Mouse (Mus musculus): Measurements from ENCODE around the gene Mast3.

Mast3 gene

DNA sequence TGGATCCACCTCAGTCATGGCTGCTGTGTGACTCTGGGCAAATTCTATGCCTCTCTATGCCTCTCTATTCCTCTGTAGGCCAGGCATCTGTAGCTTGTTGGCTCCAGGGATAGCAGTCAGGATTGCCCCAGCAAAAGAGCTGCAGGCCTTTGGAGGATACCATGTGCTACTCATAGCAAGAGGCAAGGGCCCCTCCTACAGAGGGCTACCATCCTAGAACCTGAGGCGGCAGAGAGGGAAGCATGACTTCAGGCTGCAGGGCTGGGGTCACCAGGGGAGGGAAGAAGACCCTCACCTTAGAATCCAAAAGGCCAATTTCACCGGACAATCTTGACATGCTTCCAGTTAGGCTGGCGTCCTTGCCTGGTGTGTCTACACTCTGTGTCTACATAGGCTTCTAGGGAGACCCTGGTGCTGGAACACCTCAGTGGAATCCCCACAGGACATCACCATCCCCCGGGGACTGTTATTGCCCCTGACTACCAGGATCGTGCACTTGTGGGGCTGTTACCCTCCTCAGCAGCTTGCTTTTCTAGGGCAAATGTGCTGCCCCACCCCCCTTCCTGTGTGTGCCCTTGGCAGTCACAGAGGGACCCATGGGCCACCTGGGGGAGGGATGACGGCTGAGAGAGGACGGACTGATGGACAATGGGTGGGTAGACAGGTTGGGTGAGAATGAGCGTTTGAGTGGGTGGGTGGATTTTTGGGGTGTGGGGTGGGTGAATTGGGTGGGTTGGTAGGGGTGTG lies 4.3 kb upstream of the Mast3 start:
- in situ Hi-C loops (cut with MboI; ENCODE audit: low pct_unique_long_range_greater_than_20kb in 1 of 2, low sequenced_read_pairs in 2 of 2, unreplicated experiment in 1 of 2): no loop called here

- in situ Hi-C loops (cut with MboI; ENCODE audit: low pct_unique_long_range_greater_than_20kb in 1 of 2, low sequenced_read_pairs in 2 of 2, unreplicated experiment in 1 of 2): no loop called here
Observed at GRCm38 (mm10) chr8:70808239-70808638, 3.4 kb upstream of the Mast3 start, which contains the start of gene Il12rb1. Gene Il12rb1, plus strand, starts transcription at chr8:70808449.

DNA sequence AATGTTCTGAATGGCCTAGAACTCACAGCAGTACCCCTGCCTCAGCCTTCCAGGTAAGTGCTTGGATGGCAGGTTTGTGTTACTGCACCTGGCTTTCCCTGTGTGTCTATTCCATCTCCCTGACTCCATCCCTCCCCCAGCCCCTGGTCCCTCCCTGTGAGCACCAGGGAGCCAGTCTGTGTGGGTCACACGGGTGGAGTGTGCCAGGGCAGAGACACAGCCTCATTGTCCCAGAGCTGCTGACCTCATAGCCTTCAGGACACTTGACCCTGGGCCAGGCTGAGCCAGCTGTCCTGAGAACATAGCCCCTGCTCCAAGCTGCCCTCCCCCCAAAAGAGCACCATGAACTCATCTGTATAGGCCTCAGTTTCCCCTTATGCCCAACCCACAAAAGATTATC lies 2.5 kb upstream of the Mast3 start:
- in situ Hi-C loops (cut with MboI; ENCODE audit: low pct_unique_long_range_greater_than_20kb in 1 of 2, low sequenced_read_pairs in 2 of 2, unreplicated experiment in 1 of 2): no loop called here

DNA sequence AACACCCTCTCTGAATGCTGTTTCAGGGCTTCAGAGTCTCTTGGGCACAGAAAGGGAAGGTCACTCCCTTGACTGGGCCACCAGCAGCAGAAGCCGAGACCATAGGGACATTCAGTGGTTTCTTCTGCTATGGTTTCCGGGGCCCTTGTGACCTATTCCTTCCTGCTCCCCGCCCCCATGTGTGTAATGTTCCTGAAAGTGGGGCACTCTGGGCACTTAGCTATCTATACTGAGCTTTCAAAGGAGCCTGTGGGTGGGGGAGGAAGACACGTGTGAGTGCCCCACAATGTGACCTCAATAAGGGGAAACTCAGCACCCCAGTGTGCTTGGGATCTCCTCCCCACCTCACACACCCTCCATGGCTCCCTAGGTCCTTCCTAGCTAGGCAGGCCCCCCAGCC lies 1.7 kb upstream of the Mast3 start:
- in situ Hi-C loops (cut with MboI; ENCODE audit: low pct_unique_long_range_greater_than_20kb in 1 of 2, low sequenced_read_pairs in 2 of 2, unreplicated experiment in 1 of 2): no loop called here

DNA sequence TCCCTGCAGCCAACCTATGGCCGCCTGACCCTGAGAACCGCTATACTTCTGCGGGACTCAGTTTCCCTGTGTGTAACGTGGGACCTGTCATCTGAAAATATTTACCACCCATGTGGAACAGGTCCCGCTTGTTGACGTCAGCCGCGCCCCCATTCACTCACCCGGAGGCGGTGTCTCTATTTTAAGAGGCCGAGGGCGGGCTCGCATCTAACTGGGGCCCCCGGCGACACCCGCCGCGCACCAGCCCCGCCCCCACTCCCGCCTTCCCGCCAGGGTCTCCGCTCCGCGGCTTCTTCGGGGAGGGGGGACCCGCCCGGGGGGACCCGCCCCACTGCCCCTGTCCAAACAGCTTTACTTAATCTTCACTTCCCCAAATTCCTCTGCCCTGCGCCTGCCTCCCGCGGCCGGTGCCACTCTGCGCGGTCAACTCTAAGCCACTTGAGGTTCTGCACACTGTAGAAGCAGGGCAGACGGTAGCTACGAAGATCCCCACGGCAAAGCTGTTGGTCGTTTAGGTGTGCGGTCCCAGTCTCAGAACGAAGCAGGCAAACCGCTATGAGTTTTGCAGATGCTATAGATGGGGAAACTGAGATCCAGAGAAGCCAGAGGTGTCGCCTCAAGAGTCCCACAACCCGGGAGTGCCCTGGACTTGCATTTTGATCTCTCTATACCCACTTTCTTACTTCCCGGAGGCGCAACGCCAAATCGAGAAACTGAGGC lies 933 bp downstream of the Mast3 start:
- in situ Hi-C loops (cut with MboI; ENCODE audit: low pct_unique_long_range_greater_than_20kb in 1 of 2, low sequenced_read_pairs in 2 of 2, unreplicated experiment in 1 of 2): no loop called here

- in situ Hi-C loops (cut with MboI; ENCODE audit: low pct_unique_long_range_greater_than_20kb in 1 of 2, low sequenced_read_pairs in 2 of 2, unreplicated experiment in 1 of 2): no loop called here
Observed at GRCm38 (mm10) chr8:70802786-70803510, 1.9 kb downstream of the Mast3 start.

- in situ Hi-C loops (cut with MboI; ENCODE audit: low pct_unique_long_range_greater_than_20kb in 1 of 2, low sequenced_read_pairs in 2 of 2, unreplicated experiment in 1 of 2): no loop called here
Observed at GRCm38 (mm10) chr8:70801830-70802229, 3.0 kb downstream of the Mast3 start.

DNA sequence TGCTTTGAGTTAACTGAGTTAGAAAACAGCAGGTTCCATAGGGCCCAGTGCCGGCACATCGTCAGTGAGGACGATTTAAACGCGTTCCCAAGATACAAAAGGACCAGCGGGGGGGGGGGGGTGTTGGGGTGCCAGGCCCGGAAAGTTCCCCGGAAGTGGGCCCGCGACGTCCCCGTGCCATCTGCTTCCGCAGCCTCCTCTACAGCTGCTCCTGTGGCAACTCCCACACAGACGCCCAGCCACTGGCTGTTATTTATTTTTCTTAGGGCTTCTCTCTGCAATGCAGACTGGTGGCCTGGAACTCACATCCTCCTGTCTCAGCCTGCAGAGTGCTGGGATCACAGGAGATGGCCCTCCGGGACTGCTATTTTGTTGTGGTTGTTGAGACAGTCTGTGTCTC lies 3.7 kb downstream of the Mast3 start:
- in situ Hi-C loops (cut with MboI; ENCODE audit: low pct_unique_long_range_greater_than_20kb in 1 of 2, low sequenced_read_pairs in 2 of 2, unreplicated experiment in 1 of 2): no loop called here

GRCm38 (mm10) chr8:70800648-70801047 lies 4.2 kb downstream of the Mast3 start:
- in situ Hi-C loops (cut with MboI; ENCODE audit: low pct_unique_long_range_greater_than_20kb in 1 of 2, low sequenced_read_pairs in 2 of 2, unreplicated experiment in 1 of 2): no loop called here

DNA sequence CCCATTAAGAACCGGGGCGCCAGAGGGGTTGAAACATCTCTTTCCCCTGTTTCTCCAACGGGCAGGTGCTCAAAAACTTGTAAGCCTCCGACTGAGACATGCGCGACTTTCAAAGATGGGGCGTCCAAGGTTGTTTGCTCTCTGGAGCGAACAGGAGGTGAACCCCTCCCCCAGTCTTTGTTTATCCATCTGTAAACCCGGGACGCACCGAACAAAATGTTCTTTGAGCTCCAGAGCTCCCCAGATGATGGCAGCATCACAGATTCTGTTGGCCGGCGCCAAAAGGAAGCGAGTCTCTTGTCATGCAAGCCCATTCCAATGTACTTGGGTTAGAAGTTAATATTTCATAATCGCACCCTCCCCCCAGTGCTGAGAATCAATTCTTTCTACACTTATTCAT lies 6.6 kb downstream of the Mast3 start:
- in situ Hi-C loops (cut with MboI; ENCODE audit: low pct_unique_long_range_greater_than_20kb in 1 of 2, low sequenced_read_pairs in 2 of 2, unreplicated experiment in 1 of 2): no loop called here

GRCm38 (mm10) chr8:70797081-70798070 lies 7.5 kb downstream of the Mast3 start:
- in situ Hi-C loops (cut with MboI; ENCODE audit: low pct_unique_long_range_greater_than_20kb in 1 of 2, low sequenced_read_pairs in 2 of 2, unreplicated experiment in 1 of 2): no loop called here

DNA sequence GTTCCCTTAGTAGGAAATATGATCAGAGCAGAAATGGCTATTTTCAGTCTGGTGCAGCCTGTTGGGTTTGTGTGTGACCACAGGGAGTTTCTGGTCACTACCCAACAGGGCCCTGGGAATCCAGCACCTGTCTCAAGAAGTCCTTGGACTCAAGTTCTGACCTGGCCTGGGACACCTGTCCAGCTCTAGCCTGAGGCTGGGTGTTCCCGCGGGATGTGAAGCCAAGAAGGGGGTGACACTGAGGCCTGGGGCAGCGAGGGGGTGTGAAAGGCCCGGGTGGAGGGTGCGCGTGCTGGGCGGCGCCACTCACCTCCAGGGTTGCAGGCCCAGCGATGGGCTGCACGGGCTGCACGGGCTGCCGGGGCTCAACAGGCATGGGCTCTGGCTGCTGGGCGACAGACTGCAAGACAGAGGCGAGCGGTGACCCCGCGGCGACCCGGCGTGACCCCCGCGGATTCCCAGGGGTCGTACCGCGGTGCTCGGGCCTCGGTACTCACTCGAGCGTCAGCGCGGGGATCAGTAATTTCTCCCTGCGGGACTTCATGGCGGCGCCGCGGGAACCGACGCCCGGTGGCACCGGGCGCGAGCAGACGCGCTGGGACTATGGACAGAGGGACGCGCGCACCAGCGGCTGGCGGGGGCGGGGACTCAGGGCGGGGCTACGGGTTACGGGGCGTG lies 8.3 kb downstream of the Mast3 start:
- in situ Hi-C loops (cut with MboI; ENCODE audit: low pct_unique_long_range_greater_than_20kb in 1 of 2, low sequenced_read_pairs in 2 of 2, unreplicated experiment in 1 of 2): no loop called here

GRCm38 (mm10) chr8:70795370-70795769 lies 9.5 kb downstream of the Mast3 start:
- in situ Hi-C loops (cut with MboI; ENCODE audit: low pct_unique_long_range_greater_than_20kb in 1 of 2, low sequenced_read_pairs in 2 of 2, unreplicated experiment in 1 of 2): no loop called here

DNA sequence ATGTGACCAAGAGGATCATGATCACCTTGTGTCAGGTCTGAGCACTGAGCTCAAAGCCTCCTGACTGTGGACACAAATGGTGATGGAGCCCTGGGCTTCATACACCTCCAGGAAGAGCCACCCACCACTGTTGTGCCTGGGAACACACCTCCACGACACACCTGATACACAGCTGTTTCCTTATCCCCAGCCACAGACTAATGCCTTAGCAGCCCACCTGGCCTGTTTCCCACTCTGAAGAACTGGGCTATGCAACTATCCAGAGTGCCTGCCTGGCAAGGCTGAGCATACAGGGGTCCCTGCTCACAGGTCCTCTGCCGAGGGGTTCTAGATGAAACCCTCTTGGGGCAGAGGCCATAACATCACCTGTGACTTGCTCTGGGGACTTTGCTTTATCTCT lies 10.6 kb downstream of the Mast3 start:
- in situ Hi-C loops (cut with MboI; ENCODE audit: low pct_unique_long_range_greater_than_20kb in 1 of 2, low sequenced_read_pairs in 2 of 2, unreplicated experiment in 1 of 2): no loop called here

DNA sequence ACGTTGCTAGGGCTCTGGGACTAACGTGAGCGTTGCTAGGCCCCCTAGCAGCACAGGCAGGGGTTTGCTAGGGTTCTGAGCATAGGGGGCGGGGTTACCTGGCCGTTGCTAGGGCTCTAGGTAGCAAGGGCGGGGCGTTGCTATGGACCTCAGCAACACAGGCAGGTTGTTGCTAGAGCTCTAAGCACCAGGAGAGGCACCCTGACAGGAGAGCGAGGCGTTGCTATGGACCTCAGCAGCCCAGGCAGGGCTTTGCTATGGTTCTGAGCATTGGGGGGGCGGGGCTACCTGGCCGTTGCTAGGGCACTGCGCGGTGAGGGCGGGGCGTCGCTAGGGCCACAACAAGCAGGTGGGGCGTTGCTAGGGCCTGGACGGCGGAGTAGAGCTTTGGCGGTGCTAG lies 12.2 kb downstream of the Mast3 start:
- in situ Hi-C loops (cut with MboI; ENCODE audit: low pct_unique_long_range_greater_than_20kb in 1 of 2, low sequenced_read_pairs in 2 of 2, unreplicated experiment in 1 of 2): no loop called here

GRCm38 (mm10) chr8:70791975-70792691 lies 12.7 kb downstream of the Mast3 start:
- in situ Hi-C loops (cut with MboI; ENCODE audit: low pct_unique_long_range_greater_than_20kb in 1 of 2, low sequenced_read_pairs in 2 of 2, unreplicated experiment in 1 of 2): no loop called here

GRCm38 (mm10) chr8:70791294-70791701 lies 13.6 kb downstream of the Mast3 start:
- in situ Hi-C loops (cut with MboI; ENCODE audit: low pct_unique_long_range_greater_than_20kb in 1 of 2, low sequenced_read_pairs in 2 of 2, unreplicated experiment in 1 of 2): no loop called here

All from mouse embryonic stem cell (cell line).